Mouse (Mus musculus) spleen, adult 2 months (tissue): Measurements from ENCODE around the gene Csgalnact2.

Experiments used
- CTCF ChIP-seq: fragments of 200-500 bp; IDR thresholded peaks from 2 replicates; pipeline ENCODE4 v1.5.1; 2011; ENCODE audit warnings: mild to moderate bottlenecking, inconsistent platforms; ENCODE audit not compliant: insufficient read depth, insufficient read length, insufficient replicate concordance; ENCODE audit errors: extremely low read depth
- POLR2A ChIP-seq: fragments of 200-500 bp; IDR thresholded peaks from 2 replicates; pipeline ENCODE4 v1.6.1; 2011; ENCODE audit warnings: low read depth, low read length, inconsistent platforms

DNA sequence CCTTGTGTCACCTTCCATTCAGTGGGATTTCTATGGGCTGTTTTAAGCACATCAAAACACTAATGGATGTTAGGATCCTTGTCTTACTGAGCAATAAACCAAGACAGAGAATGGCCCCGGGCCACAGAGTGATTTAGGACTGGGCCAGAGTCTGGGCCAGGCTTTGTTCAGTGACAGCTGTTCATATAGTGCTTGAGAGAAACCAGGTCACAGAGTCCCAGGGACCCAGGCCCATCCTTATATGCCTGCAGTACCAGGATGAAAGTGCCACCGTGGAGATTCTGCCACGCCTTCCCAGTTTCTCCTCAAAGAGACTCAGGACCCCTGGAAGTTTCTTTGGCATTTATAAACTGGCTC is 48.3 kb upstream of the Csgalnact2 start:
- TF ChIP-seq CTCF (no peak), POLR2A (no peak)
